Mouse (Mus musculus) left cerebral cortex, adult 18-20 months (tissue): ENCODE results near the gene Ccr6. TPM values are rescaled to one million over a fixed set of nuclear protein-coding genes. Genes with fewer than 3 reads are reported as not detected.

Experiments used
- DNase-seq, 2 experiments: peaks; one replicate each; pipeline ENCODE4 v3.0.0; 2021 to 2022; ENCODE audit warnings: low spot score in 2 of 2, mixed read lengths in 1 of 2
- total RNA-seq, 2 experiments: library from RNA; stranded (reverse); gene quantifications; 2 replicates each; pipeline ENCODE4 v1.2.3; 2021

Ccr6 gene
- total RNA-seq, 2 experiments from 2014 or later = 0.46 TPM; not detected in 1

DNA sequence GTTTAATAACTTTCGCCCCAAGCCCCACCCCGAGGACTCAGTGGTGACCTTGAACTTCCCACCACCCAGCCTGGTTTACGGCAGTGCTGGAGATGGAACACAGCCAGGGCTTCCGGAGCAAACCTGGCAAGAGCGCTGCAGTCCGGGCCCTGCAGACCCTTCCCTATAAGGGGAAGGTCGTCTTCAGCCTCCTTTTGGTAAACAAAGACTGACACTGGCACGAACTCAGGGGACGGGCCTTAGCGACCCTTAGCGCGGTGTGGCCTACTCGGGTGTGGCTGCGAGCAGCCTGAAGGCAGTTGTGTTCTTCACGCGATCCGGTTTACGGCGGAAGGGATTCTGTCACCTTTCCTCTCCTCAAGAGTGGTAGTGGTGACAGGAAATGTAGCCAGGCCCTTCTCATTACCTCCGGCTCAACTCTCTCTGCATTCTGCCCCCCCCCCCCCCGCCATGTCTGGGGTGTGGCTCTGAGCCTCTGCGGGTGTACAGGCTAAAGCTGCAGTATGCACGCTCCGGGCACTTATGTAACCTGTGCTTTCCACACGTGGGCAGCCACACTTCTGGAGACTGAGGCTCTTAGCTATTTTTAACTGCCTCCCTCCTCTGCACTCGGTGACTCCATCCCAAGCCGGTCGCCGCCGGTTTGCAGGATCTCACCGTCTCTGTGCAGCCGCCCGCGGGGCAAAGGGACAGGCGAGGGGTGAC, 47.1 kb downstream of the Ccr6 start, which contains the start of gene Mpc1:
TSS of gene Mpc1 (plus strand) at position 84 of the 705 bp plus-strand sequence.
- DNase-seq = peak; percentile 89 to 94

DNA sequence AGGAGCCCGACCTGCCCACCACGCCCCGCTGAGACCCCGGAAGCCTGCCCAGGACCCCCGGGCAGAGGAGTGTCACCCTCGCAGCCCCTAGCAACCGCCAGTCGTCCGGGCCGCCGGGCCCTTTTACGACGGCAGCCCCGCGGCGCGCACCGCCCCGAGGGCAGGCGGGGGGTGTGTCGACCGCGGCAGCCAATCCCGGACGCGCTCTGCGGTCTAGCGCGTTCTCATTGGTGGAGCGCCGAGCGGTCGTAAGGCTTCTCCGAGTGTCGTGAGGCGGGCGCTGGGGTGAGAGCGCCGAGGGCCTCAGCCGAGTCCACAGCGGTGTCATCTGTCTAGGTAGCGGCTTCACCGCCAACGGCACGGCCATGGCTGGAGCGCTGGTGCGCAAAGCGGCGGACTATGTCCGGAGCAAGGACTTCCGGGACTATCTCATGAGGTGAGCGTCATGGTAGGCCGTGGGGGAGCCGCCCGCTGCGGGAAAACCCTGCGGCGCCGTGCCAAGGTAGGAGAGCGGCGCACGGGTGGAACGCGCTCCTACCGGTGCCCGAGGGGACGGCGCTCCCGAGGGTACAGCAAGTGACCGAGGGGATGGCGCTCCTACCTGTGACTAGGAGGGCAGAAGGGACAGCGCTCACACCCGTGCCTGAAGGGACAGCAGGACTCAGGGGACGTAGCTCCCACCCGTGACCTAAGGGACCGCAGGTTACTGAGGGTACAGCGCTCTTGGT, 47.8 kb downstream of the Ccr6 start:
- peak; percentile 91 to 96 for DNase-seq

GRCm38 (mm10) chr17:8284254-8284661, 48.4 kb downstream of the Ccr6 start:
- DNase-seq = peak; percentile 27

- no peak for DNase-seq
Measured at GRCm38 (mm10) chr17:8285056-8285455, 49.2 kb downstream of the Ccr6 start.

DNA sequence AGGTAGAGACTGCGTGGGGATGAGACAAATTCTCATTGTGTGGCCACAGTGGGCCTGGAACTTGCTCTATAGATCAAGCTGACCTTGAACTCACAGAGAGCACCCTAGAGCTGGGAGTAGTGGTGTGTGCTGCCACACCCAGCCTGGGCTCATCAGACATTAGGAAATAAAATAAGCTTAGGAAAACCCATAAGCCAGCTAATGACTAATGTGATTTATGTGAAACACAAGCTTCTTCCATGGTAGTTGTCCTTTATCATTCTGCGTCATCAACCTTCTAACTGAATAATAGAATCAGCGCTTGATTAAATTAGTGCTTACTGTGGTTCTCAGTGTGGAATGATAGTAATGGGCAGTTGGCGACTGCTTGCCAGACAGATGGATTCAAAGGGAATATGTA, 51.1 kb downstream of the Ccr6 start:
- DNase-seq = no peak

- DNase-seq = no peak
Measured at GRCm38 (mm10) chr17:8289993-8290679, 54.3 kb downstream of the Ccr6 start.

DNA sequence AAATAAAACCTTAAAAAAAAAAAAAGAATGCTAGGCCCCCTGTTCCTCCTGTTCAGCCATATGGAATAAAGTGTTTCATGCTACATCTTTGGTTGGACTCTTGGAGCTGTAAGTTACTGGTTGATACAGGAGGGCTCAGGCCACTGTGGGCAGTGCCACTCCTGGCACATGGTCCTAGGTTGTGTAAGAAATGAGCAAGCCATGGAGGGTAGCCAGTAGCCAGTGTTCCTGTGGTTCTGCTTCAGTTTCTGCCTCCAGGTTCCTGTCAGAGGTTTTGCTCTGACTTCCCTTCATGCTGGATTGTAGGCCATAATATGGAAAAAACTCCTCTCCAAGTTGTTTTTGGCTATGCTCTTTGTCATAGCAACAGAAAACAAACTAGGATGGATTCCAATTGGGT, 54.9 kb downstream of the Ccr6 start:
- DNase-seq = no peak

- no peak for DNase-seq
Measured at GRCm38 (mm10) chr17:8295825-8296224, 60.0 kb downstream of the Ccr6 start.

DNA sequence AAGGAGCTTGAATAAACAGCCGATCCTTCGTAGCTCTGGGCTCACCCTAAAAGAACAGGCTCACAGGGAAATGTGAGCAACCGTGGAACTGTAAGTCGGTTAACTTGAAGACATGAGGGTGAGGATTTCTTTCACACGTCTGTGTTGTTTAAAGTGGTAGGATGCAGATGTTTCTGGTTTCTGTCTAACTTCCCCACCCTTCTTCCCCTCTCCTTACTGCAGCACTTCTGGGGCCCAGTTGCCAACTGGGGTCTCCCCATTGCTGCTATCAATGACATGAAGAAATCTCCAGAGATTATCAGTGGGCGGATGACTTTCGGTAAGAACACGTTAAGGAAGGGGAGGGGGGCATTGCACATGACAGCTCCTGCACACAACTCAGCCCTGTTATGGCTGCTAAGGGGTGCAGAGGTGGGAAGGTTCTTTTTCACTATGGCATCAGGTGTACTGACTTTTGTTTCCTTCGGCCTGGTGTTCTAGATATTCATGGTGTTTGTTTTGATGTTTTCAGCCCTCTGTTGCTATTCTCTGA, 60.5 kb downstream of the Ccr6 start:
- DNase-seq = no peak

- DNase-seq = no peak
Measured at GRCm38 (mm10) chr17:8297746-8298145, 61.9 kb downstream of the Ccr6 start.

DNA sequence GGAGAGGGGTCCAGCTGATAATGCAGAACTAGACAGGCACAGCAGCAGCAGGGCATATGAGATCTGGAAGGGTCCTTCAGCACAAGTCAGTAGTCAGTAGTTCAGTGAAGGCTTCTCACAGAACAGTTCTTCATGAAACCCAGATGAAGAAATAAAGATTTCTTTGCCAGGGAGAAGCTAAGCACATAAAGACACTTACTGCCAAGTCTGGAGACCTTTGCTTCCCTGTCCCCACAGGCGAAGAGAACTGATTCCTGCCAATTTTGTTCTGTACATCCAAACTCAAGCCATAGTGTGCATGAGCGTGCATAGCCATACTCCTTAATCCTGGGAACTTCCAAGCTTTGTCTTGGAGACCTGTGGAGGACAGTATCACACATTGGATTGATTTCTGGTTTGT, 62.4 kb downstream of the Ccr6 start:
- DNase-seq = no peak

DNA sequence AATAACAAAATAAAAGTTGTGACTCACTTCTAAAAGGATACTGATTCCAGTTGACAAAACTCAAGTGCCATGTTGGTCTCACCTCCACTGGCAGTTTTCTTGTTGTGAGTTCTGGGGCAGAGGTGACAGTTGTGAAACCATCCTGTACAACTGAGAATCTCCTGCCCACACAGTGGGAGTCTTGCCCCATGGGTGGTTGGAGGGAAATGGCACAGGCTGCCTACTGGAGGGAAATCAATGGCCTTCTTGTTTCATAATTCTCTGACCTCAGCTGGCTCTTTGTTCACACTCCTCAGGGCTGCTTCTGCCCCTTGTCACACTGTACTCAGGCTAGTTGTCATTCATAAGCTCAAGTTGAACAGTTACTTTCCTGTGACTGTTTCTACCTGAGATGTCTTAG, 63.7 kb downstream of the Ccr6 start:
- no peak for DNase-seq

DNA sequence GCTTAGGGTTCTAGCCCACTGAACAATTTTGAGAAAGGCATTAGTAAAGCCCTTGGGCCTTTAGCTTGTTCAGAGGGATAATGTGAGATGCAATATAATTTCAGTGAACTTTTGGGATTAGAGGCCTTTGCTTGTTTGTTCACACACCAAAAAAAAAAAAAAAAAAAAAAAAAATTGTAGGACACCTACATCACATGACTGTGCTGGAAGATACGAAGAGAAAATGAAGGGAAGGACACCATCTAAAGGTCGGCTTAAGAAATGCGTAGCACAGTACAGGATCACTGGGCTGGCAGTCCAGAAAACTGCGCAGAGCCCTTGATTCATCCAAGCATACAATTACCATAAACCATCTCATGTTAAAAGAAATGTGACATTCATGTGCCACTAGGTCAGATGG, 65.7 kb downstream of the Ccr6 start:
- DNase-seq = no peak

GRCm38 (mm10) chr17:8302772-8303438, 67.1 kb downstream of the Ccr6 start:
- no peak for DNase-seq

DNA sequence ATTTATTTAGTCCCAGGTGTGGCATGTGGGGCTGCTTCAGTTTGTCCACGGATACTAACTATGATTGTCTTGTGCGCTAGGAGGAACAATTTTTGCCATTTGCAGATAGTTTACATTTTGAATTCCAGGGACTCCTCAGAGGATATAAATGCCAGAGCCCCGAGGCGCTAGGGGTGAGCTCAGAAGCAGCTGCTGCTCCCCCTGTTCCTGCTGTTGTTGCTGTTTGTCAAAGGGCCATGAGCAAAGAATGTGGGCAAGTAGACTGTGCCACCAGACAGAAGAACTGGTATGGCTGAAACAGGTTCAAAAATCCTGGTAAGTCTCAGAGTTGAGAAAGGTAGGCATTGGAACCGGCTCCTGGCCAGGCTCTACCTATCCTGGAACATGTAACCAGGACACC, 67.8 kb downstream of the Ccr6 start:
- no peak for DNase-seq

DNA sequence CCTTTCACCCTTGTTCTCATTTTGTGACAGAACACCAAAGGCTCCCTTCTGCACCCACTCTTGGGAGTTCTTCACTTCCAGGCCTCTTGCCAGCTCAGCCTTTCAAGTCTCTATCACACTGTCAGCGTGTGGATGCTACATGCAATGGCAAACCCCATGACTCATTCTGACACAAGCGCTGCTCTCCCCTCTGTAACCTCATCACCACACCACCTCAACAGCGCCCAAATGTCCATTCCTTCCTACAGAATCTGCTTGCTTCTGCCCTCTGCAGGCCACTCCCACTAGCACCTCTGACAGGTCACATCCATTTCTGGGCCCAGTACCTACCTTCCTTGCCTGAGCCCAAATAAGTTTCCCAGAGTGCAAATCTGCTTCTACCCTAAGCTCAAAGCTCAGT, 70.0 kb downstream of the Ccr6 start:
- DNase-seq = no peak

Other genes starting within 250 kb of the Ccr6 start
- gene Gm49673, start 88.3 kb upstream of the Ccr6 start, total RNA-seq = under 1 TPM; 0.26 to 0.58 TPM
- 1 to 10 TPM; 4.9 to 6.7 TPM for gene Rnaset2a, start 87.9 kb upstream of the Ccr6 start, total RNA-seq
- 10 to 100 TPM; 17.9 to 18.5 TPM for gene Fgfr1op, start 70.5 kb upstream of the Ccr6 start, total RNA-seq
- 100 to 1,000 TPM; 161 to 169 TPM for gene Mpc1, start 46.9 kb downstream of the Ccr6 start, total RNA-seq
- 10 to 100 TPM; 62.1 to 63.8 TPM for gene Sft2d1, start 75.1 kb downstream of the Ccr6 start, total RNA-seq
- 10 to 100 TPM; 14.0 to 17.9 TPM for gene Prr18, start 101.4 kb downstream of the Ccr6 start, total RNA-seq
- 1 to 10 TPM in 1 of 2 experiments, under 1 TPM in 1; 0.84 to 1.3 TPM for gene T2, start 119.9 kb downstream of the Ccr6 start, total RNA-seq
- gene T, start 198.4 kb downstream of the Ccr6 start, total RNA-seq = not detected